Mouse (Mus musculus) limb, embryonic 12.5 days (tissue): Measurements from ENCODE around the gene Vmn2r99. TPM values are rescaled to one million over a fixed set of nuclear protein-coding genes. Genes with fewer than 3 reads are reported as not detected.

Experiments
- ATAC-seq: fragments of 200-750 bp; cut with Nextera tagmentation; 2 replicates; pipeline ENCODE4 v1.8.0; 2017; ENCODE audit warnings: low read depth, moderate TSS enrichment; ENCODE audit not compliant: insufficient number of reproducible peaks, insufficient read depth, low FRiP score, low TSS enrichment
- H3K27ac ChIP-seq: fragments of 300-500 bp; sonication (generic); 2 replicates; pipeline ENCODE4 v1.5.1; 2016; ENCODE audit warnings: mild to moderate bottlenecking, moderate library complexity
- H3K27me3 ChIP-seq: fragments of 300-500 bp; sonication (generic); 2 replicates; pipeline ENCODE4 v1.6.1; 2016; ENCODE audit warnings: mild to moderate bottlenecking, moderate library complexity
- H3K36me3 ChIP-seq: fragments of 300-500 bp; sonication (generic); 2 replicates; pipeline ENCODE4 v1.6.1; 2016; ENCODE audit warnings: mild to moderate bottlenecking, moderate library complexity
- H3K4me1 ChIP-seq: fragments of 300-500 bp; sonication (generic); replicated peaks from 2 replicates; pipeline ENCODE4 v1.6.1; 2016
- H3K4me2 ChIP-seq: fragments of 300-500 bp; sonication (generic); 2 replicates; pipeline ENCODE4 v1.6.1; 2016; ENCODE audit warnings: mild to moderate bottlenecking, moderate library complexity
- H3K4me3 ChIP-seq: fragments of 300-500 bp; sonication (generic); replicated peaks from 2 replicates; pipeline ENCODE4 v1.5.1; 2016; ENCODE audit warnings: mild to moderate bottlenecking
- H3K9ac ChIP-seq: fragments of 300-500 bp; sonication (generic); replicated peaks from 2 replicates; pipeline ENCODE4 v1.6.1; 2016; ENCODE audit warnings: mild to moderate bottlenecking, moderate library complexity
- H3K9me3 ChIP-seq: fragments of 300-500 bp; sonication (generic); 2 replicates; pipeline ENCODE4 v1.6.1; 2016; ENCODE audit warnings: mild to moderate bottlenecking, moderate library complexity
- WGBS: fragments of 180-500 bp; shearing (Covaris S2); methylation state at CpG from one replicate; pipeline ENCODE4 v1.1.7; 2016; 5-methylcytosine and 5-hydroxymethylcytosine counted together
- polyA plus RNA-seq: library from polyadenylated mRNA; unstranded; fragments of >200 nt; fragmentation: Nextera tagmentation; extraction: Ambion mirVana; gene quantifications from 2 replicates; pipeline ENCODE4 v1.2.1, GENCODE M21; 2016

The Vmn2r99 gene
- not detected in 2 replicates for polyA plus RNA-seq

- Histone ChIP-seq H3K27ac (no peak within 1 kb of the TSS), H3K36me3 (no peaks in the 10 kb centered on the region), H3K4me2 (no peak within 1 kb of the TSS), H3K27me3 (no peaks in the 10 kb centered on the region), H3K4me1 (no peaks in the 10 kb centered on the region), H3K9ac (no peak within 1 kb of the TSS), H3K9me3 (peaks cover 7% of the 10 kb centered on the region; the same call in 1 of the 2 replicates), H3K4me3 (no peak within 1 kb of the TSS)
- ATAC-seq = no peak
Measured at GRCm38 (mm10) chr17:19361649-19362048, at the start of gene Vmn2r99. Gene Vmn2r99 (plus strand): TSS chr17:19361949.

- no peak overlapping the region for H3K27ac ChIP-seq
- 88% methylated on average over 3 of the region's 3 CpGs for WGBS
- no peak for ATAC-seq
Measured at GRCm38 (mm10) chr17:19437623-19438022, 75.9 kb downstream of the Vmn2r99 start.

GRCm38 (mm10) chr17:19444932-19445331, 83.2 kb downstream of the Vmn2r99 start:
- H3K27me3 ChIP-seq = no peaks in the 10 kb centered on the region
- H3K27ac ChIP-seq = no peak overlapping the region
- no peak for ATAC-seq
- H3K4me2 ChIP-seq = no peak overlapping the region
- peaks cover 28% of the 10 kb centered on the region for H3K9me3 ChIP-seq
- H3K9ac ChIP-seq = no peak overlapping the region
- no peaks in the 10 kb centered on the region for H3K36me3 ChIP-seq
- H3K4me1 ChIP-seq = no peaks in the 10 kb centered on the region
- 89% methylated on average over 1 of the region's 1 CpGs for WGBS
- H3K4me3 ChIP-seq = no peak overlapping the region

More at GRCm38 (mm10) chr17:19437623-19438022, 75.9 kb downstream of the Vmn2r99 start:
- H3K4me2 ChIP-seq = no peak overlapping the region
- no peak overlapping the region for H3K9ac ChIP-seq
- no peak overlapping the region for H3K4me3 ChIP-seq
- H3K9me3 ChIP-seq = peaks cover 54% of the 10 kb centered on the region
- no peaks in the 10 kb centered on the region for H3K4me1 ChIP-seq
- no peaks in the 10 kb centered on the region for H3K36me3 ChIP-seq
- H3K27me3 ChIP-seq = no peaks in the 10 kb centered on the region

Other genes with a start within 250 kb of the Vmn2r99 start
- not detected in 2 replicates for gene Vmn2r100, start 142.8 kb downstream of the Vmn2r99 start, polyA plus RNA-seq
- not detected in 2 replicates for gene Vmn2r101, start 215.3 kb downstream of the Vmn2r99 start, polyA plus RNA-seq